Mouse (Mus musculus) liver, embryonic 15.5 days (tissue): ENCODE measurements around the gene Layn. TPM values are rescaled to one million over a fixed set of nuclear protein-coding genes. Genes with fewer than 3 reads are reported as not detected.

Experiments
- ATAC-seq: fragments of 200-750 bp; cut with Nextera tagmentation; 2 replicates; pipeline ENCODE4 v1.8.0; 2017; ENCODE audit warnings: moderate number of reproducible peaks, mild to moderate bottlenecking, moderate library complexity; ENCODE audit not compliant: insufficient read depth
- H3K27ac ChIP-seq: fragments of 300-500 bp; sonication (generic); replicated peaks from 2 replicates; pipeline ENCODE4 v1.5.1; 2015; ENCODE audit warnings: mild to moderate bottlenecking, inconsistent platforms
- H3K27me3 ChIP-seq: fragments of 300-500 bp; sonication (generic); 2 replicates; pipeline ENCODE4 v1.6.1; 2015; ENCODE audit warnings: mild to moderate bottlenecking, inconsistent platforms
- H3K36me3 ChIP-seq: fragments of 300-500 bp; sonication (generic); replicated peaks from 2 replicates; pipeline ENCODE4 v1.6.1; 2015; ENCODE audit warnings: moderate library complexity, mild to moderate bottlenecking, inconsistent platforms
- H3K4me1 ChIP-seq: fragments of 300-500 bp; sonication (generic); replicated peaks from 2 replicates; pipeline ENCODE4 v1.6.1; 2015; ENCODE audit warnings: inconsistent platforms
- H3K4me2 ChIP-seq: fragments of 300-500 bp; sonication (generic); 2 replicates; pipeline ENCODE4 v1.6.1; 2015; ENCODE audit warnings: moderate library complexity, mild to moderate bottlenecking, inconsistent platforms
- H3K4me3 ChIP-seq: fragments of 300-500 bp; sonication (generic); replicated peaks from 2 replicates; pipeline ENCODE4 v1.5.1; 2015; ENCODE audit warnings: mild to moderate bottlenecking, inconsistent platforms
- H3K9ac ChIP-seq: fragments of 300-500 bp; sonication (generic); 2 replicates; pipeline ENCODE4 v1.6.1; 2015; ENCODE audit warnings: moderate library complexity, mild to moderate bottlenecking, inconsistent platforms
- H3K9me3 ChIP-seq: fragments of 300-500 bp; sonication (generic); replicated peaks from 2 replicates; pipeline ENCODE4 v1.6.1; 2016; ENCODE audit warnings: inconsistent platforms
- WGBS: fragments of 180-500 bp; shearing (Covaris S2); methylation state at CpG from one replicate; pipeline ENCODE4 v1.1.7; 2015; ENCODE audit warnings: mixed read lengths; ENCODE audit not compliant: insufficient replicate concordance; 5-methylcytosine and 5-hydroxymethylcytosine counted together
- polyA plus RNA-seq: library from polyadenylated mRNA; unstranded; fragments of >200 nt; fragmentation: Nextera tagmentation; extraction: Ambion mirVana; gene quantifications from 2 replicates; pipeline ENCODE4 v1.2.1, GENCODE M21; 2015

Gene Layn
- 1.7 and 1.8 TPM in 2 replicates for polyA plus RNA-seq

DNA sequence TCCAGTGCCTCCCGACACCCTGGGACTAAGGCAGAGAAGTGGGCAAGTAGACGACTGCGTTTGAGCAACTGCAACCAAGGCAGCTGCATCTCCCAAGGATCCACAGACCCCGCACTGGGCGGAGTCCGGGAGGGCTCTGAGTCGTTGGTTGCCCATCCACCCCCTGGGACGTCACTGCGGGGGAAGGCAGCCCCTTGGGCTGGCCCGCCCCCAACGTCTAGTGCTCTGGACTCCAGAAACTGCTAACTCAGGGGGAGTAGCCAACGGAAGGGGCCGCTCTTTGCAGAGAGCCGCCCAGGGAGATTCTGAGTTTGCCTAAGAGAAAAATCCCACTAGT lies at the start of gene Layn:
Gene Layn (minus strand): TSS at position 116 of the 337 bp plus-strand sequence.
- Histone ChIP-seq H3K9me3 (no peaks in the 10 kb centered on the region), H3K27ac (no peak within 1 kb of the TSS), H3K4me2 (peak within 1 kb of the TSS; percentile 72), H3K4me3 (peak within 1 kb of the TSS; percentile 48), H3K4me1 (peaks cover 12% of the 10 kb centered on the region), H3K27me3 (peaks cover 6% of the 10 kb centered on the region; the same call in 1 of the 2 replicates), H3K36me3 (no peaks in the 10 kb centered on the region), H3K9ac (no peak within 1 kb of the TSS)
- peak; percentile 77 for ATAC-seq
- WGBS = under 1% methylated on average over 14 of the region's 14 CpGs

DNA sequence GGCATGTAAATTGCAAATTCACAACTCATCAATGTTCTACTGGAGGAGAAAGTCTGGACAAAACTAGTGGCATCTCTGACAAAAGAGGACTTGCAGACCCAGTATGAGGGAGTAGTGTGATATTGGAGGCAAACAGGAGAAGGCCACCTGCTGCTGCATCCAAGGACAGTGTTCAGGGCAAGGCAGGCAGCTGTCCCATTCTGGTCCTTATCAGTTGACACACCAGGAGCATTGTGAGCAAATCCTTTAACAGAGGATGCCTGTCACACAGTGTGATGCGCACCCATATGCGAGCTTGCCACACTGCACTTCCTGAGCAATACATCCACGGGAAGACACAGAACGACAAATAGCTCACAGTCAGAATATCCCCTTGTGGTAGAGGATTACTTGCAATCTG lies 37.9 kb upstream of the Layn start:
- no peaks in the 10 kb centered on the region for H3K9me3 ChIP-seq
- H3K4me2 ChIP-seq = no peak overlapping the region
- no peak overlapping the region for H3K27ac ChIP-seq
- ATAC-seq = no peak
- H3K9ac ChIP-seq = no peak overlapping the region
- no peaks in the 10 kb centered on the region for H3K4me1 ChIP-seq
- 41% methylated on average over 4 of the region's 4 CpGs for WGBS
- H3K27me3 ChIP-seq = no peaks in the 10 kb centered on the region
- H3K4me3 ChIP-seq = no peak overlapping the region
- H3K36me3 ChIP-seq = no peaks in the 10 kb centered on the region

DNA sequence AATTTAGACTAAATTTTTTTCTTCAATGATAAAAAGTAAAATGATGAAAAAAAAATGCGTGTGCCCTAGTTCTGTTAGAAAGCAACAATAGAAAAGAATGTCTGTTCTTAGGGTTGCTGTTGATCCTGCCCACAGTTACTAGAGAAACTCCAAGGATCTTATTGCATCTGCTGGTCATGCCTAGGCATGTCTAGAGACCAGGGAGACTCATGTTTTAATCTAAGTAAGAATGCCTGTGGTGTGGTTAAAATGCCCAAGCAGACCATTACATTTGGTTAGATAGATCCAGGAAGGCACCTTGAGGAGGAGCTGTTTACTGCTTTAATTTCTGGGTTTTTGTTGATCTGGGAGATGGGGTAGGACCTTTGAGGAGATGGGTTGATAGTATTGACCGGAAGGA lies 28.9 kb upstream of the Layn start:
- WGBS = 33% methylated on average over 2 of the region's 2 CpGs
- Histone ChIP-seq H3K27me3 (peaks cover 61% of the 10 kb centered on the region), H3K4me2 (no peak overlapping the region), H3K4me1 (no peaks in the 10 kb centered on the region; the same call in 1 of the 2 replicates), H3K36me3 (no peaks in the 10 kb centered on the region), H3K27ac (no peak overlapping the region), H3K9me3 (no peaks in the 10 kb centered on the region), H3K9ac (no peak overlapping the region), H3K4me3 (no peak overlapping the region)
- no peak for ATAC-seq

DNA sequence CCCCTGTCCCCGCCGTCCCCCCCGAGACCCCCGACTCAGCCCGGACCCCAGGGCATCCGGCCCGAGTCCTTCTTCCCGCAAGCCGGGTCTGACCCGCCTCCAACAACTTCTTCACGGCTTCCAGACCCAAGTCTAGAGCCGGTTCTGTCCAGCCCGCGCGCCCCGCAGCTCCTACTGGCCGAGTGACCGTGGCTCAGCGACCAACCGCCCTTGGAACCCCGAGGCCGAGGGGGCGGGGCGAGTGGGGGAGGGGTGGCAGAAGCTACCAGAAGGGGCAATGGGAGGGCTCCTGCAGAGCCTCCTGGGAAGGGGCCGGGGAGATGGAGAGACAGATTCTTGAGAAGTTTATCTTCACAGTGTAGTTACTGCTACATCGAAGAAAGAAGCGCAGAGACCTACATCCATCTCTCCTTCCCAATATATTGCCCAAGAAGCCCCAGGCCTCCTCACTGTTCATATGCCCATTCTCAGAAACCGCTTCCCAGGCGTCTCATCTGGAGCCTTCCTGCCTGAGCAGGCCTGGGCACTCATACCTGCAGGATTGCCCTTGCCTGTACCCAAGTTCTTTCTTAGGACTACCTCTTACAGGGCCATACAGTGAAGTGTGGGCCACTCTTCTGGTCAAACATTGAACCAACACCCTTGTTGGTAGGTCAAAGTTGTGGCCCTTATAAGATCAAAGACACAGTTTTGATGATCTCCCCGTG lies 27.1 kb upstream of the Layn start:
- Histone ChIP-seq H3K9me3 (no peaks in the 10 kb centered on the region), H3K27me3 (peaks cover 69% of the 10 kb centered on the region), H3K36me3 (no peaks in the 10 kb centered on the region), H3K27ac (no peak overlapping the region), H3K4me3 (peak overlapping the region; percentile 43), H3K9ac (no peak overlapping the region), H3K4me1 (no peaks in the 10 kb centered on the region; the same call in 1 of the 2 replicates), H3K4me2 (peak overlapping the region; percentile 70)
- WGBS = 13% methylated on average over 25 of the region's 30 CpGs
- ATAC-seq = no peak

DNA sequence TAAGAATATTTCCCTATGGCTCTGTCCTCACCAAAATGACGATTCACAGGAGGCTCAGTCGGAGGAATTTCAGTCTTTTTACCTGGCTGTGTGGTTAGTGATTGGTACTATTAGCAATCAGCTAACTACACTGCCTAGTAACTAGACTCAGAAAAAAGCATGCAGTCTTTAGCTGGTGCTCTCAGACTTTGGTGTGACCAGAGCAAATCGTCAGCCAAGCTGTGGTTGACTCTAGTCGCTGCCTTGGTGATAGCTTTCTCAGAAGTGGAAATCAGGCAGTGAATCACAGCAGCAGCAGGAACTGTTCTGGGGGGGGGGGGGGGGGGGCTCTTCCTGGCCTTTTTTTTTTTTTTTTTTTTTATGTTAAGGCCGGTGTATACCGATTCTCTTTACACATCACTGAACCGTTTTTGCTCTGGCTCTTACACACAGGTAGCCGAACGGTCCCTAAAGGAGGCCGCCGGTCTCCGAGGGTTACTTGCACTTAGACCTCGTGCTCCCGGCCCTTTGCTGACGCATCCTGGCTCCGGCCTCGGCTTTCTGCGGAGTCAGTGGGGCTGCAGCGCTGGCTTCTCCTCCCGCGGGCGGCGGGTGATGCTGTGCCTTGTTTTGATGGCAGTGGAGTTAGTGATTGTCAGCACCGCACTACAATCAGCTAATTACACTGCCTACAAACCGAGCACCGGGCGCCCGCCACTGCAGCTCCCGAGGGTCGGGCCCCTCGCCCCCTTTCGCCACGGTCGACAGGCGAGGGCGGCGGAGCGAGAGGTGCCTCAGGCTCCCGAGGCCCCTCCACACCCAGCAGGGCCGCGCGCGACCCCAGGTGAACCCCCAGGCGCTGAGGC lies 26.3 kb upstream of the Layn start:
- 1% methylated on average over 44 of the region's 44 CpGs for WGBS
- Histone ChIP-seq H3K4me2 (peak overlapping the region; percentile 70), H3K4me3 (peak overlapping the region; percentile 43), H3K9me3 (no peaks in the 10 kb centered on the region), H3K4me1 (no peaks in the 10 kb centered on the region; the same call in 1 of the 2 replicates), H3K27me3 (peaks cover 69% of the 10 kb centered on the region), H3K9ac (no peak overlapping the region), H3K27ac (no peak overlapping the region), H3K36me3 (no peaks in the 10 kb centered on the region)
- no peak for ATAC-seq

DNA sequence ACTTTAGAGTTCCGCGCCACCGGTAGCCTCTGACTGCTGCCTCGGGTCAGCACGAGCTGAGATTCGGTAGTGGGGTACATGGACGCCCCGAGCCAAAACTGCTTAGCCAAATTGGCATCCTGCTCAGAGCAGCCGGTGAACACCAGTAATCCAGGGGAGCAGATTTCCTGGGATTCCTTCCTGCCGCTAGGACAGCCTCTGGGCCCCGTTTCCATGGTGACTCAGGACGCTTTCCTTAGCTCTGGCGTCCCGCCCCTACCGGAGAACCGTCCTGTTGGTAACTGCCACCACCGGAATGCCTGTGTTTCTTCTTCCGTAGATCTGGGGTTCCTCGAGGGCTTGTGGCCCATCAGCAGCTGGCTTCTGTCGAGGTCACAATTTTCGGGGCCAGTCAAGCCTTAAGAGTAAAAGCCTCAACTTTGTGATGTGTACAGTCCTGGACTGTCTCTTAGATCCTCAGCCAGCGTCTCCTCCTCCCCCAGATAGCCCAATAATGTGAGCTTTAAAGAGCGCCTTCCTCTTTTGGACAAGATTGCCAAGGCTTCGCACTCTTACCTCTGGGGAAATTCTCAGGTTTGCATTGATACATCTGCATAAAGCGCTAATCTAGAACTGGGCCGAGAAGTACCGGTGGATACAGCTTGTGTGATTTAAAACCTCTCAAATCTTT lies 25.0 kb upstream of the Layn start, which contains the start of gene 4833427G06Rik:
Gene 4833427G06Rik (minus strand): TSS at position 323 of the 670 bp plus-strand sequence.
- Histone ChIP-seq H3K9me3 (no peaks in the 10 kb centered on the region), H3K9ac (no peak within 1 kb of the TSS), H3K4me2 (peak within 1 kb of the TSS; percentile 44), H3K27me3 (peaks cover 62% of the 10 kb centered on the region), H3K4me3 (no peak within 1 kb of the TSS), H3K4me1 (no peaks in the 10 kb centered on the region; the same call in 1 of the 2 replicates), H3K36me3 (no peaks in the 10 kb centered on the region), H3K27ac (no peak within 1 kb of the TSS)
- ATAC-seq = no peak
- WGBS = 9% methylated on average over 27 of the region's 27 CpGs

DNA sequence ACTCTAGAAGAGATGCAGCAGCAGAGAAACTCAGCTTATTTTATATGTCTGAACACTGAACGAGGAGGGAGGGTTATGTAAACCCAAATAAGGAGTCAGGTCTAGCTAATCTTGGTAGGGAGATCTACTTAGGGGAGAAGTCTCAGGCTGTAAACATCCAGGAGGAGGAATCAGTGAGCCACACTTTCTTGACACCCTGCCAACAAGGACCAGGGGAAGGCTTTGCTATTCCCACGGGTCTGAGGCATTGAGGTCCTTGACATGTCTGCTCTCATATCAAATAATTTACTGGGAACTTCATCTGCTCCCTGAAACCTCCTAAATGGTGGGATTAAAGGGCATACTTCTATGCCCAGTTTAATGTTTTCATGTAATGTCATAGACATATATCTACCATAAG lies 19.4 kb upstream of the Layn start:
- ATAC-seq = no peak
- Histone ChIP-seq H3K27ac (no peak overlapping the region), H3K4me1 (peaks cover 7% of the 10 kb centered on the region; the same call in 1 of the 2 replicates), H3K9me3 (no peaks in the 10 kb centered on the region), H3K4me2 (no peak overlapping the region), H3K9ac (no peak overlapping the region), H3K27me3 (peaks cover 27% of the 10 kb centered on the region), H3K36me3 (no peaks in the 10 kb centered on the region), H3K4me3 (no peak overlapping the region)
- 46% methylated on average over 2 of the region's 2 CpGs for WGBS

DNA sequence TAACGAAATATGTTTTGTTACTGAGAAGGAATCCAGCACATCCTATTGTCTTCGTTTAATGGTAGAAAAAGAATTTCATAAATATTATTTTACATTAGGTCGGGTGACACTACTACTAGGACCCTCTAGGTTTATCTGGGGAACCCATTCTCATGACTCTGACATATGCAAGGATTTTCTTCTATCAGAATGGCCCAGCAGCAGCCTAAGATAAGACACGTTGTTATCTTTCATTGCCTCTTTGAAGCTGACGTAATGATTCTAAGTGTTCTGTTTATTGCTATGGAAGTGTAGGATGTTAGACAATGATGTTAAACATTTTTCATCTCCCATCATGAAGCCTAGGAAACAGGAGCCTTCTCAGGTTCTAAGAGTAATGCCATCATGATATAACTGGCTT lies 16.8 kb upstream of the Layn start:
- H3K9me3 ChIP-seq = no peaks in the 10 kb centered on the region
- H3K27me3 ChIP-seq = peaks cover 14% of the 10 kb centered on the region; the same call in 1 of the 2 replicates
- H3K9ac ChIP-seq = no peak overlapping the region
- ATAC-seq = no peak
- H3K4me3 ChIP-seq = no peak overlapping the region
- H3K27ac ChIP-seq = no peak overlapping the region
- no peaks in the 10 kb centered on the region for H3K36me3 ChIP-seq
- H3K4me2 ChIP-seq = no peak overlapping the region
- H3K4me1 ChIP-seq = peaks cover 7% of the 10 kb centered on the region; the same call in 1 of the 2 replicates
- 29% methylated on average over 5 of the region's 5 CpGs for WGBS

DNA sequence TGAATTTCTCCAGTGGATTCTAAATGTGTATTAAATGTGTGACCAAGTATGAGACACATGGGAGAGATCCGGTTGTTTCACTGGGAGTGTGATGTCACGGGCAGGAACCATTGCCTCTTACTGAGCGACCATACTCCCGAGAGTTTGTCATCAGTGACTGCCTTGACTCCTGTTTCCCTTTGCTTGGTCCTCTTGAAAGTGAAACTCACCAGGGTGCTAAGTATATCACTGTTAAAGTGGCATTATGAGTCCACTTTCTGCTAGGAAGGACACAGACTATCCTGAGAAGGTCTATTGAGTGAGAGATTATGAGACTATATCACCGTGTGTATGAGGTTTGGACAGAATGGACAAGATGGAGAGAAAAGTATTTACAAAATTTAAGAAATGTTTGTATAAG lies 4.7 kb upstream of the Layn start:
- no peak overlapping the region for H3K4me2 ChIP-seq
- no peak overlapping the region for H3K9ac ChIP-seq
- H3K4me1 ChIP-seq = peaks cover 8% of the 10 kb centered on the region
- no peaks in the 10 kb centered on the region for H3K27me3 ChIP-seq
- no peak overlapping the region for H3K27ac ChIP-seq
- H3K36me3 ChIP-seq = no peaks in the 10 kb centered on the region
- H3K9me3 ChIP-seq = no peaks in the 10 kb centered on the region
- 63% methylated on average over 5 of the region's 5 CpGs for WGBS
- no peak overlapping the region for H3K4me3 ChIP-seq
- ATAC-seq = no peak

DNA sequence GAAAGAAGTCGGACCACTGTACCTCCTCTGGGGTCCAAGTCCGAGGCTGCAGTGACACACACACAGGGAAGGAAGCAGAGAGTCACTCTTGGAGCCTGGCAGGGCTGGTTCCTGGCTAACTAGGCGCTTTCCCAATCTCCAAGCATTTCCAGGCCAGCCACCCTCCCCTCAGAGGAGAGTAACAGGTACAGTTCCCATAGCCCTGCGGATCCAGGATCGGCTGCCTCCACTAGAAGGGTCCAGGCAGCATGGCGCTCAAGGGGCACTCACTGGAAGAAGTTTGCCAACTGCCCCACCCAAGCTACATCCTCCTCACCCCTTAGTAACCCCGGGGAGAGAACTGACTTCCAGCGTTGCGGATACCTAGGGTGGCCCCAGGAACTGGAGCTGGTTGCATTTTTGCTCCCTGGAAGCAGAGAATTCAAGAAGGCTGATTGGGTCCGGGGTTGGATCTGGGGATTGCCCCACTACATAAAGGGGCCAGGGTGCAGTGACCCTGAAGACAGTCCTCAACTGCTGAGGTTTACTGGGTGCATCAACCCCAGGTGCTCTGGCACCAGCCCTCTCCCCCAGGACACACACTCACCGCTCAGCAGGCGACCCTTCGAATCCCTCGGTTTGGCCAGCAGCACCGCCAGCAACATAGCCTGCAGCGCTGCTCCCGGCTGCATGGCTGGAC lies 455 bp downstream of the Layn start:
- H3K4me2 ChIP-seq = peak overlapping the region; percentile 72
- H3K27me3 ChIP-seq = peaks cover 6% of the 10 kb centered on the region; the same call in 1 of the 2 replicates
- peak overlapping the region; percentile 48 for H3K4me3 ChIP-seq
- no peaks in the 10 kb centered on the region for H3K36me3 ChIP-seq
- peak; percentile 28; the same call in 1 of the 2 replicates for ATAC-seq
- peaks cover 12% of the 10 kb centered on the region for H3K4me1 ChIP-seq
- no peak overlapping the region for H3K9ac ChIP-seq
- H3K27ac ChIP-seq = no peak overlapping the region
- 1% methylated on average over 17 of the region's 17 CpGs for WGBS
- H3K9me3 ChIP-seq = no peaks in the 10 kb centered on the region
